Mouse (Mus musculus) cortical plate, adult 2 months (tissue): ENCODE results near the gene Nr1h5. TPM values are rescaled to one million over a fixed set of nuclear protein-coding genes. Genes with fewer than 3 reads are reported as not detected.

ENCODE experiments used
- H3K27ac ChIP-seq: fragments of 200-500 bp; 2 replicates; pipeline ENCODE4 v1.5.1; 2012; ENCODE audit warnings: low read length, control low read depth, inconsistent platforms; ENCODE audit not compliant: insufficient read depth
- H3K4me1 ChIP-seq: fragments of 200-500 bp; 2 replicates; pipeline ENCODE4 v1.6.1; 2011; ENCODE audit warnings: low read length; ENCODE audit not compliant: control insufficient read depth, insufficient read depth
- H3K4me3 ChIP-seq: fragments of 200-500 bp; 2 replicates; pipeline ENCODE4 v1.5.1; 2011; ENCODE audit warnings: mild to moderate bottlenecking, low read length, control low read depth; ENCODE audit not compliant: insufficient read depth
- CTCF ChIP-seq: fragments of 200-500 bp; IDR thresholded peaks from 2 replicates; pipeline ENCODE4 v1.5.1; 2011; ENCODE audit warnings: mild to moderate bottlenecking, control low read depth, low read length; ENCODE audit not compliant: insufficient read depth; ENCODE audit errors: extremely low read depth
- POLR2A ChIP-seq: fragments of 200-500 bp; IDR thresholded peaks from 2 replicates; pipeline ENCODE4 v1.6.1; 2011; ENCODE audit warnings: mild to moderate bottlenecking, low read length, control low read depth; ENCODE audit not compliant: insufficient read depth; ENCODE audit errors: extremely low read depth
- polyA plus RNA-seq: library from polyadenylated mRNA; depleted of rRNA; stranded (reverse); fragments of >200 nt; gene quantifications from 2 replicates; pipeline ENCODE4 v1.2.3, GENCODE M21; 2012; rRNA removed

The Nr1h5 gene
- polyA plus RNA-seq, 1 experiment, result not detected

GRCm38 (mm10) chr3:102935451-102936354, 28.2 kb downstream of the Nr1h5 start, which contains the start of gene Sycp1:
Sycp1 (minus strand) TSS chr3:102936100.
- H3K4me1 ChIP-seq, result no peaks in the 10 kb centered on the region
- H3K27ac ChIP-seq, result no peak within 1 kb of the TSS
- TF ChIP-seq POLR2A, result no peak
- TF ChIP-seq CTCF, result no peak
- no peak within 1 kb of the TSS for H3K4me3 ChIP-seq

GRCm38 (mm10) chr3:102899136-102899535, 64.8 kb downstream of the Nr1h5 start:
- no peak for TF ChIP-seq POLR2A
- TF ChIP-seq CTCF, result no peak
- Histone ChIP-seq H3K4me1 (no peaks in the 10 kb centered on the region), H3K4me3 (no peak overlapping the region), H3K27ac (no peak overlapping the region)

Other genes starting within 250 kb of the Nr1h5 start
- 89.2 and 108 TPM in 2 replicates for gene Tspan2, start 229.6 kb downstream of the Nr1h5 start, polyA plus RNA-seq
- gene Tshb, start 181.4 kb downstream of the Nr1h5 start, polyA plus RNA-seq, result not detected in 2 replicates
- gene Sycp1, start 28.0 kb downstream of the Nr1h5 start, polyA plus RNA-seq, result not detected in 2 replicates
- gene Sike1, start 31.6 kb upstream of the Nr1h5 start, polyA plus RNA-seq, result 35.4 and 35.5 TPM in 2 replicates
- 70.7 and 74.2 TPM in 2 replicates for gene Csde1, start 56.3 kb upstream of the Nr1h5 start, polyA plus RNA-seq
- 32.6 and 35.1 TPM in 2 replicates for gene Nras, start 94.2 kb upstream of the Nr1h5 start, polyA plus RNA-seq
- gene Ampd1, start 109.9 kb upstream of the Nr1h5 start, polyA plus RNA-seq, result not detected in 2 replicates
- 0.33 and 0.44 TPM in 2 replicates for gene Dennd2c, start 138.5 kb upstream of the Nr1h5 start, polyA plus RNA-seq
- gene Bcas2, start 207.5 kb upstream of the Nr1h5 start, polyA plus RNA-seq, result 116 and 120 TPM in 2 replicates